Mouse (Mus musculus) megakaryocyte, embryonic 14.5 days (primary cell): ENCODE measurements around the gene Ctc1.
"Not testable (repeated sequence)": the region's sequence is repeated elsewhere in the genome, so short reads cannot be mapped to it uniquely, and the experiment has no call there.

Source experiments
- FLI1 ChIP-seq: IDR thresholded peaks from 2 replicates; pipeline ENCODE4 v1.6.1; 2012; ENCODE audit warnings: low read length, inconsistent platforms, mixed read lengths
- GATA1 ChIP-seq: IDR thresholded peaks from 3 replicates; pipeline ENCODE4 v1.6.1; 2012; ENCODE audit warnings: mixed read lengths, low read length, inconsistent platforms, borderline replicate concordance

DNA sequence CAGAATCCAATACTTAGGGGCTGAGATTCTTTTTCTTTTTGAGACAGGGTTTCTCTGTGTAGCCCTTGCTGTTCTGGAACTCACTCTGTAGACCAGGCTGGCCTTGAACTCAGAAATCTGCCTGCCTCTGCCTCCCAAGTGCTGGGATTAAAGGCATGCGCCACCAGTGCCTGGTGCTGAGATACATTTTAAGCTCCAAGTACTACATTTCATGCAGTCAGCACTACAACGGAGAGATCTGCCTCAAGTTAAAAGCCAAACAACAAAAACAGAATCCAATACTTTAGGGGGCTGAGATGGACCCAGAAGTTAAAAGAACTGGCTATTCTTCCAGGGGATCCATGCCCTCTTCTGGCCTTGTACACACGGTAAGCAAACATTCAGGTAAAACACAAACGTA lies 12.9 kb upstream of the Ctc1 start:
- not testable (repeated sequence) for TF ChIP-seq GATA1, FLI1
